Mouse (Mus musculus) liver, postnatal 0 days (tissue): Measurements from ENCODE around the gene Gm45261.

ENCODE experiments used
- CTCF ChIP-seq: sonication (generic); IDR thresholded peaks from 2 replicates; pipeline ENCODE4 v1.5.1; 2016; ENCODE audit warnings: antibody characterized with exemption, low read depth
- EP300 ChIP-seq: IDR thresholded peaks from 2 replicates; pipeline ENCODE4 v1.6.1; 2016; ENCODE audit warnings: antibody characterized with exemption, low read depth, mild to moderate bottlenecking

DNA sequence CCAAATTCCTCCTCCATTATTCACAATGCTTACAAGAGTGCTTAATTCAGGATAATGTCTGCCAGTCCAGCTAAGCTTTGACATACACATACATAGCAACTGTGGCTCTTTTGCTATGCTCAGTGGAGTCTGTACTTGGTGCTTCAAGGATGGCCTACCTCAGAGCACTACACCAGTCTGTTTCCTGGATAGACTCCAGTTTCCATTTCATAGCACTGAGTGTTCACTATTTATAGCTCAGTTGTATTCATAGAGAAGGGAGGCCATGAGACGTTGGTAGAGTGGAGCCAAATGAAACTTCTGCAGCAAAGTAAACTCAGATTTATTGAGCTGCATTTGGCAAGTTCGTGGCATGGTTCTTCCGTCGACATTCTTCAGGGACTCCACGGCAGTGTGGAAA lies 22.2 kb upstream of the Gm45261 start:
- no peak for TF ChIP-seq EP300
- no peak for TF ChIP-seq CTCF
